Mouse (Mus musculus) ES-E14 (cell line): ENCODE measurements around the gene Arhgef10l. TPM values are rescaled to one million over a fixed set of nuclear protein-coding genes. Genes with fewer than 3 reads are reported as not detected.

Source experiments
- DNase-seq: peaks from one replicate; pipeline ENCODE4 v3.0.0-alpha.2; 2013; ENCODE audit warnings: low read depth, low spot score
- H3K27ac ChIP-seq: 2 replicates; pipeline ENCODE4 v1.5.1; 2012; ENCODE audit warnings: low read depth, mild to moderate bottlenecking, low read length, moderate library complexity, mixed read lengths; ENCODE audit not compliant: poor library complexity, insufficient read depth, severe bottlenecking
- H3K36me3 ChIP-seq: 2 replicates; pipeline ENCODE4 v1.6.1; 2012; ENCODE audit warnings: mild to moderate bottlenecking, low read length, moderate library complexity, mixed read lengths; ENCODE audit not compliant: control insufficient read depth, poor library complexity, insufficient read depth, severe bottlenecking
- H3K4me1 ChIP-seq, 2 experiments: fragments of 150-350 bp in 1 of 2; sonication (generic) in 1 of 2; 2 replicates each; pipeline ENCODE4 v1.6.1; 2012; ENCODE audit warnings: low read length in 2 of 2, mild to moderate bottlenecking in 1 of 2, mixed read lengths in 1 of 2; ENCODE audit not compliant: control insufficient read depth in 2 of 2, insufficient read depth in 2 of 2, poor library complexity in 1 of 2
- H3K4me3 ChIP-seq, 2 experiments: fragments of 150-350 bp in 1 of 2; sonication (generic) in 1 of 2; 2 replicates each; pipeline ENCODE4 v1.5.1; 2012; ENCODE audit warnings: low read length in 2 of 2, low read depth in 1 of 2, mild to moderate bottlenecking in 1 of 2, mixed read lengths in 1 of 2; ENCODE audit not compliant: insufficient read depth in 1 of 2, poor library complexity in 1 of 2, severe bottlenecking in 1 of 2
- H3K9ac ChIP-seq: 2 replicates; pipeline ENCODE4 v1.6.1; 2012; ENCODE audit warnings: low read depth, mild to moderate bottlenecking, low read length, mixed read lengths; ENCODE audit not compliant: poor library complexity, insufficient read depth, severe bottlenecking
- H3K9me3 ChIP-seq: fragments of 150-350 bp; sonication (generic); 2 replicates; pipeline ENCODE4 v1.6.1; 2012; ENCODE audit warnings: low read depth, mild to moderate bottlenecking, low read length; ENCODE audit not compliant: control insufficient read depth, insufficient read depth
- CHD2 ChIP-seq: IDR thresholded peaks from 2 replicates; pipeline ENCODE4 v1.6.1; 2014; ENCODE audit warnings: mild to moderate bottlenecking, low read depth, low read length, inconsistent platforms
- HCFC1 ChIP-seq: IDR thresholded peaks from 2 replicates; pipeline ENCODE4 v1.6.1; 2012; ENCODE audit warnings: low read length, inconsistent platforms, borderline replicate concordance; ENCODE audit not compliant: insufficient read depth
- MAFK ChIP-seq: IDR thresholded peaks from 2 replicates; pipeline ENCODE4 v1.6.1; 2014; ENCODE audit warnings: mild to moderate bottlenecking, low read depth, low read length, inconsistent platforms; ENCODE audit not compliant: insufficient read depth
- ZC3H11A ChIP-seq: IDR thresholded peaks from 2 replicates; pipeline ENCODE4 v1.6.1; 2012; ENCODE audit warnings: low read depth, mild to moderate bottlenecking, inconsistent platforms, low read length, borderline replicate concordance
- ZNF384 ChIP-seq: IDR thresholded peaks from 2 replicates; pipeline ENCODE4 v1.6.1; 2012; ENCODE audit warnings: low read depth, low read length, inconsistent platforms
- in situ Hi-C, 2 experiments: fragments of 600-800 bp; cut with MboI; formaldehyde crosslinking; loops; one replicate each; pipeline ENCODE4 v1.15.1; 2025; ENCODE audit warnings: low sequenced_read_pairs in 2 of 2, inconsistent platforms in 1 of 2; ENCODE audit not compliant: unreplicated experiment in 2 of 2
- total RNA-seq: library from RNA; depleted of rRNA; stranded (reverse); fragments of 300-350 nt; gene quantifications from 2 replicates; pipeline ENCODE4 v1.2.3, GENCODE M21; 2012

Arhgef10l gene
- total RNA-seq, 1 experiment = 14.8 TPM

- in situ Hi-C loops = no loop called here
- no peaks in the 10 kb centered on the region for H3K9me3 ChIP-seq
- no peak overlapping the region for H3K9ac ChIP-seq
- DNase-seq = no peak
- no peak overlapping the region for H3K4me3 ChIP-seq
- peaks cover 4% of the 10 kb centered on the region for H3K36me3 ChIP-seq
- TF ChIP-seq HCFC1 (no peak), ZC3H11A (no peak), CHD2 (no peak), MAFK (no peak), ZNF384 (no peak)
- no peak overlapping the region for H3K27ac ChIP-seq
- peaks cover 1 to 8% of the 10 kb centered on the region in 2 experiments; a peak in 1 of 4 replicates for H3K4me1 ChIP-seq
These were observed 104.1 kb downstream of the Arhgef10l start for GRCm38 (mm10) chr4:140561744-140562143.

GRCm38 (mm10) chr4:140559862-140560261 is 106.0 kb downstream of the Arhgef10l start:
- in situ Hi-C loops = no loop called here
- H3K9me3 ChIP-seq = no peaks in the 10 kb centered on the region
- TF ChIP-seq MAFK = no peak
- TF ChIP-seq ZC3H11A = no peak
- no peak for TF ChIP-seq ZNF384
- TF ChIP-seq HCFC1 = no peak
- DNase-seq = no peak
- peaks cover 1 to 18% of the 10 kb centered on the region in 2 experiments; a peak in 2 of 4 replicates for H3K4me1 ChIP-seq
- H3K27ac ChIP-seq = no peak overlapping the region
- no peak overlapping the region for H3K4me3 ChIP-seq
- no peak overlapping the region for H3K9ac ChIP-seq
- peaks cover 4% of the 10 kb centered on the region; the same call in 1 of the 2 replicates for H3K36me3 ChIP-seq

GRCm38 (mm10) chr4:140558193-140558592 is 107.6 kb downstream of the Arhgef10l start:
- Histone ChIP-seq H3K4me3 (no peak overlapping the region), H3K27ac (no peak overlapping the region), H3K36me3 (peaks cover 4% of the 10 kb centered on the region; the same call in 1 of the 2 replicates), H3K9ac (no peak overlapping the region), H3K4me1 (peaks cover 0 to 19% of the 10 kb centered on the region in 2 experiments; a peak in 2 of 4 replicates), H3K9me3 (no peaks in the 10 kb centered on the region)
- TF ChIP-seq ZNF384 (no peak), HCFC1 (no peak), MAFK (no peak), ZC3H11A (no peak), CHD2 (no peak)
- in situ Hi-C loops = no loop called here
- DNase-seq = no peak

GRCm38 (mm10) chr4:140556561-140556960 is 109.3 kb downstream of the Arhgef10l start:
- DNase-seq = no peak
- Histone ChIP-seq H3K9me3 (no peaks in the 10 kb centered on the region), H3K27ac (no peak overlapping the region), H3K9ac (no peak overlapping the region), H3K4me1 (peaks cover 0 to 19% of the 10 kb centered on the region in 2 experiments; a peak in 2 of 4 replicates), H3K36me3 (peaks cover 4% of the 10 kb centered on the region; the same call in 1 of the 2 replicates), H3K4me3 (no peak overlapping the region)
- in situ Hi-C loops = no loop called here
- TF ChIP-seq ZC3H11A (no peak), ZNF384 (no peak), MAFK (no peak), CHD2 (no peak), HCFC1 (no peak)
